Mouse (Mus musculus) lung, embryonic 14.5 days (tissue): ENCODE results near the gene Entpd7. TPM values are rescaled to one million over a fixed set of nuclear protein-coding genes. Genes with fewer than 3 reads are reported as not detected.

Experiments used
- ATAC-seq: fragments of 200-750 bp; cut with Nextera tagmentation; 2 replicates; pipeline ENCODE4 v1.8.0; 2017; ENCODE audit warnings: mild to moderate bottlenecking, moderate TSS enrichment, moderate library complexity; ENCODE audit not compliant: insufficient read depth
- DNase-seq: peaks from one replicate; pipeline ENCODE4 v3.0.0-alpha.2; 2015
- H3K27ac ChIP-seq: fragments of 300-500 bp; sonication (generic); 2 replicates; pipeline ENCODE4 v1.5.1; 2014; ENCODE audit warnings: low read depth, mild to moderate bottlenecking, moderate library complexity
- H3K27me3 ChIP-seq: fragments of 300-500 bp; sonication (generic); 2 replicates; pipeline ENCODE4 v1.6.1; 2014; ENCODE audit warnings: low read length, control low read depth; ENCODE audit not compliant: insufficient read depth
- H3K36me3 ChIP-seq: fragments of 300-500 bp; sonication (generic); 2 replicates; pipeline ENCODE4 v1.6.1; 2014; ENCODE audit warnings: control low read depth; ENCODE audit not compliant: insufficient read depth
- H3K4me1 ChIP-seq: fragments of 300-500 bp; sonication (generic); 2 replicates; pipeline ENCODE4 v1.6.1; 2014; ENCODE audit warnings: antibody characterized with exemption, control low read depth; ENCODE audit not compliant: insufficient read depth
- H3K4me2 ChIP-seq: fragments of 300-500 bp; sonication (generic); 2 replicates; pipeline ENCODE4 v1.6.1; 2014; ENCODE audit warnings: mild to moderate bottlenecking
- H3K4me3 ChIP-seq: fragments of 300-500 bp; sonication (generic); 2 replicates; pipeline ENCODE4 v1.5.1; 2014; ENCODE audit warnings: low read depth, low read length
- H3K9ac ChIP-seq: fragments of 300-500 bp; sonication (generic); 2 replicates; pipeline ENCODE4 v1.6.1; 2014
- H3K9me3 ChIP-seq: fragments of 300-500 bp; sonication (generic); 2 replicates; pipeline ENCODE4 v1.6.1; 2016; ENCODE audit warnings: low read depth, low read length, control low read depth
- CTCF ChIP-seq: IDR thresholded peaks from 2 replicates; pipeline ENCODE4 v1.5.1; 2016; ENCODE audit warnings: antibody characterized with exemption, low read depth
- WGBS: fragments of 180-500 bp; shearing (Covaris S2); extraction: QIAGEN DNeasy Blood & Tissue Kit; methylation state at CpG from one replicate; pipeline ENCODE4 v1.1.7; 2014; 5-methylcytosine and 5-hydroxymethylcytosine counted together
- polyA plus RNA-seq: library from polyadenylated mRNA; unstranded; fragments of >200 nt; fragmentation: Nextera tagmentation; extraction: Ambion mirVana; gene quantifications from 2 replicates; pipeline ENCODE4 v1.2.1, GENCODE M21; 2014

Gene Entpd7
- polyA plus RNA-seq, 1 experiment from 2014 or later = 15.2 TPM

GRCm38 (mm10) chr19:43708206-43708605, 18.7 kb downstream of the Entpd7 start:
- WGBS = 59% methylated on average over 7 of the region's 7 CpGs
- peaks cover 50% of the 10 kb centered on the region for H3K36me3 ChIP-seq
- DNase-seq = no peak

GRCm38 (mm10) chr19:43709317-43709716, 19.8 kb downstream of the Entpd7 start:
- Histone ChIP-seq H3K9me3 (no peaks in the 10 kb centered on the region), H3K27ac (no peak overlapping the region), H3K4me2 (no peak overlapping the region), H3K27me3 (no peaks in the 10 kb centered on the region), H3K36me3 (peaks cover 47% of the 10 kb centered on the region), H3K4me3 (no peak overlapping the region), H3K9ac (no peak overlapping the region), H3K4me1 (no peaks in the 10 kb centered on the region)
- no peak for DNase-seq
- no peak for ATAC-seq
- WGBS = 85% methylated on average over 8 of the region's 8 CpGs
- TF ChIP-seq CTCF = no peak

More at GRCm38 (mm10) chr19:43708206-43708605, 18.7 kb downstream of the Entpd7 start:
- no peak for ATAC-seq
- no peak overlapping the region for H3K9ac ChIP-seq
- TF ChIP-seq CTCF = no peak
- H3K4me2 ChIP-seq = no peak overlapping the region
- H3K9me3 ChIP-seq = no peaks in the 10 kb centered on the region
- no peaks in the 10 kb centered on the region for H3K27me3 ChIP-seq
- H3K27ac ChIP-seq = no peak overlapping the region
- H3K4me1 ChIP-seq = no peaks in the 10 kb centered on the region
- H3K4me3 ChIP-seq = no peak overlapping the region

- Histone ChIP-seq H3K4me2 (no peak overlapping the region), H3K36me3 (peaks cover 28% of the 10 kb centered on the region; the same call in 1 of the 2 replicates), H3K9me3 (no peaks in the 10 kb centered on the region), H3K9ac (no peak overlapping the region), H3K27me3 (no peaks in the 10 kb centered on the region), H3K27ac (no peak overlapping the region), H3K4me3 (no peak overlapping the region), H3K4me1 (no peaks in the 10 kb centered on the region)
- 58% methylated on average over 22 of the region's 22 CpGs for WGBS
- DNase-seq (no peak), ATAC-seq (no peak)
- TF ChIP-seq CTCF = no peak
These were observed 21.9 kb downstream of the Entpd7 start for GRCm38 (mm10) chr19:43711159-43711916.

DNA sequence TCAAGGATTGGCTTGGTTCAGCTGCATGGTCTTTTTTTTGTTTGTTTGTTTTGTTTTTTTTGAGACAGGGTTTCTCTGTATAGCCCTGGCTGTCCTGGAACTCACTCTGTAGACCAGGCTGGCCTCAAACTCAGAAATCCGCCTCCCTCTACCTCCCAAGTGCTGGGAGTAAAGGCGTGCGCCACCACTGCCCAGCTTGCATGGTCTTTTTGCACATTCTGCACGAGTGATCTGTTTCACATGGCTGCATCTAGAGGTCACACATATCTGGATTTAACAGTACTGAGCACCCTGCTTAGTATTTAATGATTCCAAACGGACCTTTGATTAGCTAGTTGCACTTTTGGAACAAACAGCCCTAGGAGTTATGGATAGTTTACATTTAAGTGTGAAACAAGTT, 22.5 kb downstream of the Entpd7 start:
- DNase-seq (no peak), ATAC-seq (no peak)
- 73% methylated on average over 5 of the region's 5 CpGs for WGBS
- Histone ChIP-seq H3K27ac (no peak overlapping the region), H3K36me3 (peaks cover 28% of the 10 kb centered on the region; the same call in 1 of the 2 replicates), H3K4me2 (no peak overlapping the region), H3K9ac (no peak overlapping the region), H3K27me3 (no peaks in the 10 kb centered on the region), H3K9me3 (no peaks in the 10 kb centered on the region), H3K4me1 (no peaks in the 10 kb centered on the region), H3K4me3 (no peak overlapping the region)
- TF ChIP-seq CTCF = no peak

GRCm38 (mm10) chr19:43720061-43720460, 30.6 kb downstream of the Entpd7 start:
- Histone ChIP-seq H3K4me2 (no peak overlapping the region), H3K36me3 (peaks cover 46% of the 10 kb centered on the region; the same call in 1 of the 2 replicates), H3K27me3 (no peaks in the 10 kb centered on the region), H3K4me3 (no peak overlapping the region), H3K4me1 (no peaks in the 10 kb centered on the region), H3K9me3 (no peaks in the 10 kb centered on the region), H3K9ac (no peak overlapping the region), H3K27ac (no peak overlapping the region)
- DNase-seq (no peak), ATAC-seq (no peak)
- 93% methylated on average over 11 of the region's 11 CpGs for WGBS
- TF ChIP-seq CTCF = no peak

DNA sequence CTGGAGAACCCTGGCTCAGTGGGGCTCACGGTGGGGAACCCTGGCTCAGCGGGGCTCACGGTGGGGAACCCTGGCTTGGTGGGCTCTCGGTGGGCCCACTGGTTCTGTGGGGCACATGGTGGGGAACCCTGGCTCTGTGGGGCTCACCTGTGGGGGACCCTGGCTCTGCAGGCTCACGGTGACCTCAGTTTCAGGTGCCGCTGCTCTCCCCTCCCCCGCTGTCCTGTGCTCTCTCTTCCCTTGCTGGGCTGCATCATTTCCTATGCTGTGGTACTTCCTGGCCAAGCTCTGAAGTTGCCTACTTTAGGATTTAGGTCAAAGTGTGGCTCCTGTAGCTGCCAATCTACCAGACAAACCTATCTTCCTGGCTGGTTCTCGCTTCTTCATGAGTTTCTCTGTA, 33.4 kb downstream of the Entpd7 start:
- no peak overlapping the region for H3K9ac ChIP-seq
- no peak overlapping the region for H3K4me2 ChIP-seq
- no peaks in the 10 kb centered on the region for H3K9me3 ChIP-seq
- H3K36me3 ChIP-seq = peaks cover 61% of the 10 kb centered on the region
- no peaks in the 10 kb centered on the region for H3K27me3 ChIP-seq
- no peak for DNase-seq
- WGBS = 77% methylated on average over 8 of the region's 8 CpGs
- no peak overlapping the region for H3K4me3 ChIP-seq
- no peak for TF ChIP-seq CTCF
- no peak for ATAC-seq
- H3K4me1 ChIP-seq = no peaks in the 10 kb centered on the region
- no peak overlapping the region for H3K27ac ChIP-seq

DNA sequence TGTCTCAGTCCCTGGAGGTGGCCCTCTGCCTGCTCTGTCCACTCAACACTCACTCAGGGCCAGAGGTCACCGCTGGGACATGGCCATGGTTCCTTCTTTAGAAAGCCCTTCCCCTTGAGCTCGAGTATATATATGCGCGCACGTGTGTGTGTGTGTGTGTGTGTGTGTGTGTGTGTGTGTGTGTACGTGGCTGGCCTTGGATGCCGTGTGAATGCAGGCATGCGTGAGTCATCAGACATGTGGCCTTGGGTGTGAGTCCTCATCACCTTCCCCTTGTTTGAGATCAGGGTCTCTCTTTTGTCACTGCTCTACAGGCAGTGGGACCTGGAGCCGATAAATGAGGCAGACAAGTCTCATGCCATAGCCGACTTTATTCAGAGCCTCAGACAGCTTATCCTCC, 34.0 kb downstream of the Entpd7 start:
- H3K4me2 ChIP-seq = no peak overlapping the region
- ATAC-seq = no peak
- H3K27ac ChIP-seq = no peak overlapping the region
- no peak overlapping the region for H3K4me3 ChIP-seq
- H3K27me3 ChIP-seq = no peaks in the 10 kb centered on the region
- no peaks in the 10 kb centered on the region for H3K9me3 ChIP-seq
- H3K4me1 ChIP-seq = no peaks in the 10 kb centered on the region
- H3K36me3 ChIP-seq = peaks cover 61% of the 10 kb centered on the region
- DNase-seq = no peak
- no peak overlapping the region for H3K9ac ChIP-seq
- WGBS = 77% methylated on average over 10 of the region's 10 CpGs
- TF ChIP-seq CTCF = no peak
